Mouse (Mus musculus): Measurements from ENCODE around the gene Gm38392. TPM values are rescaled to one million over a fixed set of nuclear protein-coding genes. Genes with fewer than 3 reads are reported as not detected.
"Not testable (repeated sequence)": the region's sequence is repeated elsewhere in the genome, so short reads cannot be mapped to it uniquely, and the experiment has no call there.

The Gm38392 gene
- polyA plus RNA-seq, 1 experiment from 2014 or later, result 0.20 TPM

DNA sequence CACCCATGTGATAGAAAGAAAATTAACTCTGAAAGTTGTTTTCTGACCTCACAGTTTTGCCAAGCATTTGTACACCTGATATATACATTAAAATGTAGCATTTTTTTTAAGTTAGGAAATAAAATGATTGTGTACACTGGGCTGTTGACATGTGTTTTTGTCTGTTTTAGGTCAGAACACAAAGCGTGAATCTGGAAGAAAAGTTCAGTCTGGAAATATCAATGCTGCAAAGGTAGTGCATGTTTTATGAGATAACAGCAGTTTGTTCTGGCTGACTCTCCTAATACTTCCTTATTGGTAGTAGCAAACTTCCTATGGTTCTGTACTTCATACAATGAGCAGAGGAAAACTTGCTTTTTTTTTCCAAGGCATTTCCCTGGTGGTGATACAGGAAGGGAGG is 12.2 kb upstream of the Gm38392 start:
- DNase-seq (ENCODE audit: low spot score) (no peak), ATAC-seq (ENCODE audit: low FRiP score) (no peak)
- H3K27me3 ChIP-seq (ENCODE audit: control insufficient read depth, insufficient read depth, low read length), result no peaks in the 10 kb centered on the region
- H3K4me3 ChIP-seq (ENCODE audit: low read depth, low read length), result no peak overlapping the region
- no peak overlapping the region for H3K27ac ChIP-seq (ENCODE audit: low read depth, low read length)
- no peak overlapping the region for H3K9ac ChIP-seq (ENCODE audit: low read depth, low read length)
- no peak overlapping the region for H3K4me2 ChIP-seq (replicated peaks; ENCODE audit: low read depth, low read length)
- WGBS, result 93% methylated on average over 1 of the region's 1 CpGs
- peaks cover 15% of the 10 kb centered on the region; the same call in 1 of the 2 replicates for H3K36me3 ChIP-seq (ENCODE audit: control insufficient read depth, insufficient read depth, low read length)
- H3K4me1 ChIP-seq (replicated peaks; ENCODE audit: control insufficient read depth, insufficient read depth, low read length), result peaks cover 6% of the 10 kb centered on the region
- H3K9me3 ChIP-seq (ENCODE audit: control insufficient read depth, low read length), result no peaks in the 10 kb centered on the region

DNA sequence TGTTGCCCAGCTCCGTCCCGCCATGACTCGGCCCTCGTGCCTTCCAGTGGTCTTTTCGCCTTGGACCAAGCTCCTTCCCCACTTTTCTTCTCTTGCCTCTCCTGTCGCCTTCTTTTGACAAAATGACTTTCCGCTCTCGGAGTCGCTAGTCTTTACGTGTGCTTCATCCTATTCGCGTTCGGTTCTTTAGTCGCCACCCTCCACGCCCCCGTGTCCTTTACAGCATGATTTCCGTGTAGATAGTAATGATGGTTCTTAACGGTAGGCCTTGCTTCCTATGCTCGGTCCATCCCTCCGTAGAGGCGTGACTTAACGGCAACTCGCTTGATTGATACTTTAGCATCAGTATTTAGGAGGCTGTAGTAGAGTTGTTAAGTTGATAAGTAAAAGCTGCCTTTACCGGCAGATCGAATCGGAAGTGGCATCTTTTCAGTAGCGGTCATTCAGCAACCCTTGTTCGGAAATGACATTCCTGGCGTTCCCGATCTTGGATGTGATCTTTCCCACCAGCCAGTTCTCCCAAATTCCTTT is 10.4 kb upstream of the Gm38392 start:
- Histone ChIP-seq H3K9me3 (ENCODE audit: control insufficient read depth, low read length) (no peaks in the 10 kb centered on the region), H3K4me2 (replicated peaks; ENCODE audit: low read depth, low read length) (peak overlapping the region; percentile 53), H3K4me3 (ENCODE audit: low read depth, low read length) (peak overlapping the region; percentile 56), H3K4me1 (replicated peaks; ENCODE audit: control insufficient read depth, insufficient read depth, low read length) (peaks cover 6% of the 10 kb centered on the region), H3K27ac (ENCODE audit: low read depth, low read length) (peak overlapping the region; percentile 73), H3K9ac (ENCODE audit: low read depth, low read length) (peak overlapping the region; percentile 64), H3K36me3 (ENCODE audit: control insufficient read depth, insufficient read depth, low read length) (peaks cover 15% of the 10 kb centered on the region; the same call in 1 of the 2 replicates), H3K27me3 (ENCODE audit: control insufficient read depth, insufficient read depth, low read length) (no peaks in the 10 kb centered on the region)
- DNase-seq (ENCODE audit: low spot score) (no peak), ATAC-seq (ENCODE audit: low FRiP score) (0 out of 2 replicates have a peak, but pooled peaks have one; percentile 12)
- under 1% methylated on average over 30 of the region's 30 CpGs for WGBS

DNA sequence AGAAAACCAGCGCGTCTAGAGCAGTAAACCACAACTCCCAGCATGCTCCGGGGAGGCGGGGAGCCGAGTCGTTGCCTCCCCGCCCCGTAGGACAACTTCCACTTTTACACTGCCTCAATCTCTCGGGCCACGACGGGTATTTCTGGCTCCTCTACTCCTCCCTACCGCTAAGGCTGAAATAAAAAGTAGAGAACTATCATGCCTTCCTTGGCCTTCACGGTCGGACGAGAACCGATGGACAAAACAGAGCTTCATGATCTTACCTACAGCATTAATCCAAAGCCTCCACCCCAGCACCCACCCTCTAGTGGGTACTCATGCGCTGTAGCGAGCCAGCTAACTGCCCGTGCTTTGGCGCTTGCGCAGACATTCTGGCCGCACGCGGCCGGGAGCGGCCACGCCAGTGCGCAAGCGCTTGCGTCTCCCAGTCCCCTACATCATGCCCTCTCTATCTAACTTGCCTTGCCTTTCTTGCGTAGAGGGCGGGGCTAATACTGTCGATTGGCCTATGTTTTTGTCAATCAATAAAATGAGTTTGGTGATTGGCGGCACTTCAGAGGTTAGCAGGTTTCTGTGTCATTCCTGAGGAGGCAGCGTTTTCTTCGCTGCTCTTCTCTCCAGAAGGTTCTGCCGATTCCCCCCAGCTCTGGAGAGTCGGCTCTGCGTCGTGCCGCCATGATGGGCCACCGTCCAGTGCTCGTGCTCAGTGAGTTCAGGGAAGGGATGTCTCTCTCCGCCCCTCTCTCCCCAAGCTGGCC is 9.7 kb upstream of the Gm38392 start, which contains the start of the genes Tsacc and Cct3:
Tsacc (minus strand) TSS at position 439 of the 758 bp plus-strand sequence.
Cct3 (plus strand) TSS at position 556 of the 758 bp plus-strand sequence.
- Histone ChIP-seq H3K4me3 (ENCODE audit: low read depth, low read length) (peak within 1 kb of the TSS; percentile 56), H3K36me3 (ENCODE audit: control insufficient read depth, insufficient read depth, low read length) (peaks cover 15% of the 10 kb centered on the region; the same call in 1 of the 2 replicates), H3K9ac (ENCODE audit: low read depth, low read length) (peak within 1 kb of the TSS; percentile 69), H3K4me1 (replicated peaks; ENCODE audit: control insufficient read depth, insufficient read depth, low read length) (peaks cover 6% of the 10 kb centered on the region), H3K9me3 (ENCODE audit: control insufficient read depth, low read length) (no peaks in the 10 kb centered on the region), H3K27me3 (ENCODE audit: control insufficient read depth, insufficient read depth, low read length) (no peaks in the 10 kb centered on the region), H3K27ac (ENCODE audit: low read depth, low read length) (peak within 1 kb of the TSS; percentile 73), H3K4me2 (replicated peaks; ENCODE audit: low read depth, low read length) (peak within 1 kb of the TSS; percentile 58)
- DNase-seq (ENCODE audit: low spot score) (peak; percentile 98), ATAC-seq (ENCODE audit: low FRiP score) (peak; percentile 99)
- WGBS, result under 1% methylated on average over 44 of the region's 44 CpGs

DNA sequence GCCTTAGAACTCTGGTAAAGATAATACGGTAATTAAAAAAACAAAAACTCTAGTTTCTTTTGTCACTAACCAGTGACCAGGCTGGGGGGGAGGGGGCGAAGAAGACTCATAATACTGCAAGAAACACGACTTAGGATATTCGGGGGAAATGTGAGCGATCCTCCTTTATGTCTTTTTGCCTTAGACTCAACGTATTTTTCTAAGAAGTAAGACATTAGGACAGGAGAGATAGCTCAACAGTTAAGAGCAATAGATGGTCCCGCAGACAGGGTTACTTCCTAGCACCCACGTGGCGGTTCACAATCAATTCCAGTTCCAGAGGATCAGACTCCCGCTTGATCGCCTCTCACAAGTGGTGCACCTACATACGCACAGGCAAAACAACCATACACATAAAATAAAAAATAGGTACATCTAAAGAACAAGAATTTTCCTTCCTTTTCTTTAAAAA is 9.1 kb upstream of the Gm38392 start:
- WGBS, result 1% methylated on average over 12 of the region's 12 CpGs
- peak overlapping the region; percentile 58 for H3K4me2 ChIP-seq (replicated peaks; ENCODE audit: low read depth, low read length)
- H3K9ac ChIP-seq (ENCODE audit: low read depth, low read length), result peak overlapping the region; percentile 69
- H3K36me3 ChIP-seq (ENCODE audit: control insufficient read depth, insufficient read depth, low read length), result peaks cover 13% of the 10 kb centered on the region; the same call in 1 of the 2 replicates
- peak overlapping the region; percentile 73 for H3K27ac ChIP-seq (ENCODE audit: low read depth, low read length)
- no peaks in the 10 kb centered on the region for H3K27me3 ChIP-seq (ENCODE audit: control insufficient read depth, insufficient read depth, low read length)
- ATAC-seq (ENCODE audit: low FRiP score), result peak; percentile 46
- peaks cover 6% of the 10 kb centered on the region for H3K4me1 ChIP-seq (replicated peaks; ENCODE audit: control insufficient read depth, insufficient read depth, low read length)
- H3K4me3 ChIP-seq (ENCODE audit: low read depth, low read length), result peak overlapping the region; percentile 56
- no peak for DNase-seq (ENCODE audit: low spot score)
- H3K9me3 ChIP-seq (ENCODE audit: control insufficient read depth, low read length), result no peaks in the 10 kb centered on the region

DNA sequence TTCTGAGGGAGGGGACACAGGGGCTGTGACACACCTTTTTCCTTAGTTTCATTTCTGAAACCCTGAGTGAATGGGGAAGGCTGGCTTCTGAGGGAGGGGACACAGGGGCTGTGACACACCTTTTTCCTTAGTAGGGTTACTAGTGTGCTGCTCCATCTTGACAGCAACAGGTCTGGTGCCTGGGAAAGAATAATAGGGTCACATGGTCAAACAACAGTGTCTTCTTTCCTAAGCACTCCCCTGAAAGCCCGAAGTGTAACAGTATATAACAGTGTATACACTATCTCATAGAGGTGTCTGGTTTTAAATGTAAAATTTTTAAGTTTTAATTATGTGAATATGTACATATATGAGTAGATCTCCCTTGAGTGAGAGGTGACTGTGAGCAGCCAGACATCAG is 8.3 kb upstream of the Gm38392 start:
- not testable (repeated sequence) for H3K27me3 ChIP-seq (ENCODE audit: control insufficient read depth, insufficient read depth, low read length); H3K4me1 ChIP-seq (replicated peaks; ENCODE audit: control insufficient read depth, insufficient read depth, low read length); H3K4me2 ChIP-seq (replicated peaks; ENCODE audit: low read depth, low read length); H3K9me3 ChIP-seq (ENCODE audit: control insufficient read depth, low read length); DNase-seq (ENCODE audit: low spot score); H3K4me3 ChIP-seq (ENCODE audit: low read depth, low read length); ATAC-seq (ENCODE audit: low FRiP score); H3K36me3 ChIP-seq (ENCODE audit: control insufficient read depth, insufficient read depth, low read length); H3K27ac ChIP-seq (ENCODE audit: low read depth, low read length)
- H3K9ac ChIP-seq (ENCODE audit: low read depth, low read length), result 0 out of 2 replicates have a peak overlapping the region, but pooled peaks have one; percentile 69
- WGBS, result 69% methylated on average over 1 of the region's 1 CpGs

DNA sequence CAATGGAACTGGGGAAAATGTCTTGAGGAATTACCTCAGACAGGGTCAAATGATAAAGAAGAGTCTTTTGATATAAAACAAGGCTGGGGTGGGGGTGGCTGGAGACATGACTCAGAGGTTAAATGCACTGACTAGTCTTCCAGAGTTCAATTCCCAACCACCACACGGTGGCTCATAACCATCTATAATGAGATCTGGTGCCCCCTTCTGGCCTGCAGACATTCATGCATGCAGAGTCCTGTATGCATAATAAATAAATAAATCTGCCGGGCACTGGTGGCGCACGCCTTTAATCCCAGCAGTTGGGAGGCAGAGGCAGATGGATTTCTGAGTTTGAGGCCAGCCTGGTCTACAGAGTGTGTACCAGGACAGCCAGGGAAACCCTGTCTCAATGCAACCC is 5.0 kb upstream of the Gm38392 start:
- no peak overlapping the region for H3K4me2 ChIP-seq (replicated peaks; ENCODE audit: low read depth, low read length)

DNA sequence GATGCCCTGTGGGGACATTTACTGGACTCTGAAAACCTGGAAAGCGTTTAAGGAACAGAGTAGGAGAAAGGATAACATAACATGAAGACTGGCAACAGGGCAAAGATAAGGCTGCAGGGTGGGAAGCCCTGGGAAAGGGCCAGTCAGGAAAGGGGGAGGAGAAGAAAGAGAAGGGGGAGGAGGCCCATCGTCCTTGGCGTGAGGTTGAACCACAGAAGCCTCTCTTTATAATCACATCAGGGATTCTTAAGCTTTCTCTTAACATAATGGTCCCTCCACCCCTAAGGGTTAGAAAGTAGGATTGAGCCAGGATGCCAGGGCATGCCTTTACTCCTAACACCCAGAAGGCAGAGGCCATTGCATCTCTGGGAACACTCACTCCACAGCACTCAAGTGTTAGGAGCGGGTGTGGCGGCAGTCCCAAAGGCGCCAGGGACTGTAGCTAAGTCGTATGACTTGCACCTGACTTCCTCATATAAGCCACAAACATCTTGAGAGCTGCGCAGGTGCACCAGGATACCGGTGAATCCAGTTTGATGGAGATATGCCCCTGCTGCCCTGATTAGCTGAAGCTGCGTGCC is 1.2 kb upstream of the Gm38392 start:
- H3K36me3 ChIP-seq (ENCODE audit: control insufficient read depth, insufficient read depth, low read length); DNase-seq (ENCODE audit: low spot score); ATAC-seq (ENCODE audit: low FRiP score); H3K4me3 ChIP-seq (ENCODE audit: low read depth, low read length); H3K9ac ChIP-seq (ENCODE audit: low read depth, low read length); H3K27ac ChIP-seq (ENCODE audit: low read depth, low read length); H3K4me2 ChIP-seq (replicated peaks; ENCODE audit: low read depth, low read length); H3K4me1 ChIP-seq (replicated peaks; ENCODE audit: control insufficient read depth, insufficient read depth, low read length); H3K27me3 ChIP-seq (ENCODE audit: control insufficient read depth, insufficient read depth, low read length); H3K9me3 ChIP-seq (ENCODE audit: control insufficient read depth, low read length): not testable (repeated sequence)
- whole genome bisulfite sequencing, result 77% methylated on average over 8 of the region's 10 CpGs

More for the DNA sequence above, 5.0 kb upstream of the Gm38392 start:
- no peaks in the 10 kb centered on the region for H3K27me3 ChIP-seq (ENCODE audit: control insufficient read depth, insufficient read depth, low read length)
- H3K9ac ChIP-seq (ENCODE audit: low read depth, low read length), result no peak overlapping the region
- no peak overlapping the region for H3K4me3 ChIP-seq (ENCODE audit: low read depth, low read length)
- 54% methylated on average over 4 of the region's 4 CpGs for WGBS
- ATAC-seq (ENCODE audit: low FRiP score) (no peak), DNase-seq (ENCODE audit: low spot score) (peak; percentile 19)
- no peaks in the 10 kb centered on the region for H3K36me3 ChIP-seq (ENCODE audit: control insufficient read depth, insufficient read depth, low read length)
- no peak overlapping the region for H3K27ac ChIP-seq (ENCODE audit: low read depth, low read length)
- H3K9me3 ChIP-seq (ENCODE audit: control insufficient read depth, low read length), result no peaks in the 10 kb centered on the region
- no peaks in the 10 kb centered on the region for H3K4me1 ChIP-seq (replicated peaks; ENCODE audit: control insufficient read depth, insufficient read depth, low read length)

DNA sequence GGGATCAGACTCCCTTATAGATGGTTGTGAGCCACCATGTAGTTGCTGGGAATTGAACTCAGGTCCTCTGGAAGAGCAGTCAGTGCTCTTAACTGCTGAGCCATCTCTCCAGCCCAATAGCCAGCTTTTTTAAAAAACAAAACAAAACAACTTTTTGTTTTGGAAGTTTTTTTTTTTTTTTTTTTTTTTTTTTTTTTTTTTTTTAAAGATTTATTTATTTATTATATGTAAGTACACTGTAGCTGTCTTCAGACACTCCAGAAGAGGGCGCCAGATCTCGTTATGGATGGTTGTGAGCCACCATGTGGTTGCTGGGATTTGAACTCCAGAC is 1.5 kb downstream of the Gm38392 start:
- not testable (repeated sequence) for H3K4me2 ChIP-seq (replicated peaks; ENCODE audit: low read depth, low read length); DNase-seq (ENCODE audit: low spot score); ATAC-seq (ENCODE audit: low FRiP score); H3K27me3 ChIP-seq (ENCODE audit: control insufficient read depth, insufficient read depth, low read length); H3K36me3 ChIP-seq (ENCODE audit: control insufficient read depth, insufficient read depth, low read length); H3K27ac ChIP-seq (ENCODE audit: low read depth, low read length); H3K9ac ChIP-seq (ENCODE audit: low read depth, low read length); H3K4me3 ChIP-seq (ENCODE audit: low read depth, low read length); H3K4me1 ChIP-seq (replicated peaks; ENCODE audit: control insufficient read depth, insufficient read depth, low read length); H3K9me3 ChIP-seq (ENCODE audit: control insufficient read depth, low read length)
- no CpG with 5 or more reads among the region's 2 CpGs for WGBS

All from hindbrain, embryonic 11.5 days (tissue).